Mouse (Mus musculus): ENCODE results near the gene Slc22a16. TPM values are rescaled to one million over a fixed set of nuclear protein-coding genes. Genes with fewer than 3 reads are reported as not detected.
A peak's percentile ranks its signal among the peaks of the same experiment; 100 is the strongest.

Slc22a16 gene
- polyA plus RNA-seq, 1 experiment from 2014 or later: not detected

GRCm38 (mm10) chr10:40629656-40630311, 59.6 kb downstream of the Slc22a16 start, which contains the start of gene Ddo:
Gene Ddo (plus strand): TSS chr10:40630011.
- 88% methylated on average over 8 of the region's 8 CpGs for WGBS
- DNase-seq (ENCODE audit: low spot score) (no peak), ATAC-seq (replicated peaks; ENCODE audit: low FRiP score) (no peak)
- H3K9me3 ChIP-seq (ENCODE audit: control insufficient read depth, low read length): no peaks in the 10 kb centered on the region
- H3K9ac ChIP-seq (ENCODE audit: low read length): no peak within 1 kb of the TSS
- no peaks in the 10 kb centered on the region for H3K4me1 ChIP-seq (replicated peaks; ENCODE audit: control insufficient read depth, insufficient read depth, low read length)
- no peak within 1 kb of the TSS for H3K4me3 ChIP-seq (ENCODE audit: low read depth, low read length)
- H3K27me3 ChIP-seq (ENCODE audit: control insufficient read depth, insufficient read depth, low read length): no peaks in the 10 kb centered on the region
- H3K4me2 ChIP-seq (ENCODE audit: low read depth, low read length, severe bottlenecking): no peak within 1 kb of the TSS
- no peaks in the 10 kb centered on the region for H3K36me3 ChIP-seq (ENCODE audit: control insufficient read depth, insufficient read depth, low read length)
- no peak within 1 kb of the TSS for H3K27ac ChIP-seq (ENCODE audit: low read depth, low read length)

- 76% methylated on average over 5 of the region's 5 CpGs for WGBS
- DNase-seq (ENCODE audit: low spot score) (no peak), ATAC-seq (replicated peaks; ENCODE audit: low FRiP score) (no peak)
- Histone ChIP-seq H3K9ac (ENCODE audit: low read length) (no peak overlapping the region), H3K4me1 (replicated peaks; ENCODE audit: control insufficient read depth, insufficient read depth, low read length) (no peaks in the 10 kb centered on the region), H3K36me3 (ENCODE audit: control insufficient read depth, insufficient read depth, low read length) (no peaks in the 10 kb centered on the region), H3K9me3 (ENCODE audit: control insufficient read depth, low read length) (no peaks in the 10 kb centered on the region), H3K27me3 (ENCODE audit: control insufficient read depth, insufficient read depth, low read length) (no peaks in the 10 kb centered on the region), H3K4me3 (ENCODE audit: low read depth, low read length) (no peak overlapping the region), H3K27ac (ENCODE audit: low read depth, low read length) (no peak overlapping the region), H3K4me2 (ENCODE audit: low read depth, low read length, severe bottlenecking) (no peak overlapping the region)
Observed at GRCm38 (mm10) chr10:40630457-40630856, 60.3 kb downstream of the Slc22a16 start.

- Histone ChIP-seq H3K4me3 (ENCODE audit: low read depth, low read length) (no peak overlapping the region), H3K9ac (ENCODE audit: low read length) (no peak overlapping the region), H3K27ac (ENCODE audit: low read depth, low read length) (no peak overlapping the region), H3K27me3 (ENCODE audit: control insufficient read depth, insufficient read depth, low read length) (no peaks in the 10 kb centered on the region), H3K4me1 (replicated peaks; ENCODE audit: control insufficient read depth, insufficient read depth, low read length) (no peaks in the 10 kb centered on the region), H3K9me3 (ENCODE audit: control insufficient read depth, low read length) (no peaks in the 10 kb centered on the region), H3K36me3 (ENCODE audit: control insufficient read depth, insufficient read depth, low read length) (no peaks in the 10 kb centered on the region), H3K4me2 (ENCODE audit: low read depth, low read length, severe bottlenecking) (no peak overlapping the region)
- no peak for DNase-seq (ENCODE audit: low spot score)
- WGBS: 88% methylated on average over 9 of the region's 9 CpGs
- no peak for ATAC-seq (replicated peaks; ENCODE audit: low FRiP score)
Observed at GRCm38 (mm10) chr10:40630961-40631360, 60.8 kb downstream of the Slc22a16 start.

- H3K4me1 ChIP-seq (replicated peaks; ENCODE audit: control insufficient read depth, insufficient read depth, low read length): no peaks in the 10 kb centered on the region
- H3K9me3 ChIP-seq (ENCODE audit: control insufficient read depth, low read length): no peaks in the 10 kb centered on the region
- H3K4me3 ChIP-seq (ENCODE audit: low read depth, low read length): no peak overlapping the region
- 79% methylated on average over 3 of the region's 3 CpGs for WGBS
- DNase-seq (ENCODE audit: low spot score) (no peak), ATAC-seq (replicated peaks; ENCODE audit: low FRiP score) (no peak)
- no peak overlapping the region for H3K9ac ChIP-seq (ENCODE audit: low read length)
- no peak overlapping the region for H3K4me2 ChIP-seq (ENCODE audit: low read depth, low read length, severe bottlenecking)
- H3K27ac ChIP-seq (ENCODE audit: low read depth, low read length): no peak overlapping the region
- no peaks in the 10 kb centered on the region for H3K36me3 ChIP-seq (ENCODE audit: control insufficient read depth, insufficient read depth, low read length)
- H3K27me3 ChIP-seq (ENCODE audit: control insufficient read depth, insufficient read depth, low read length): no peaks in the 10 kb centered on the region
Observed at GRCm38 (mm10) chr10:40632087-40632486, 62.0 kb downstream of the Slc22a16 start.

GRCm38 (mm10) chr10:40637331-40637730, 67.2 kb downstream of the Slc22a16 start:
- Histone ChIP-seq H3K27ac (ENCODE audit: low read depth, low read length) (no peak overlapping the region), H3K4me1 (replicated peaks; ENCODE audit: control insufficient read depth, insufficient read depth, low read length) (peaks cover 6% of the 10 kb centered on the region; the same call in 1 of the 2 replicates), H3K9me3 (ENCODE audit: control insufficient read depth, low read length) (no peaks in the 10 kb centered on the region), H3K4me2 (ENCODE audit: low read depth, low read length, severe bottlenecking) (no peak overlapping the region), H3K36me3 (ENCODE audit: control insufficient read depth, insufficient read depth, low read length) (no peaks in the 10 kb centered on the region), H3K27me3 (ENCODE audit: control insufficient read depth, insufficient read depth, low read length) (no peaks in the 10 kb centered on the region), H3K9ac (ENCODE audit: low read length) (no peak overlapping the region), H3K4me3 (ENCODE audit: low read depth, low read length) (no peak overlapping the region)
- DNase-seq (ENCODE audit: low spot score) (no peak), ATAC-seq (replicated peaks; ENCODE audit: low FRiP score) (no peak)
- 76% methylated on average over 10 of the region's 10 CpGs for WGBS

GRCm38 (mm10) chr10:40638276-40638675, 68.1 kb downstream of the Slc22a16 start:
- no peak overlapping the region for H3K4me2 ChIP-seq (ENCODE audit: low read depth, low read length, severe bottlenecking)
- ATAC-seq (replicated peaks; ENCODE audit: low FRiP score) (peak; percentile 44; the same call in 1 of the 2 replicates), DNase-seq (ENCODE audit: low spot score) (no peak)
- 41% methylated on average over 7 of the region's 7 CpGs for WGBS
- no peaks in the 10 kb centered on the region for H3K27me3 ChIP-seq (ENCODE audit: control insufficient read depth, insufficient read depth, low read length)
- peak overlapping the region; percentile 20; the same call in 1 of the 2 replicates for H3K9ac ChIP-seq (ENCODE audit: low read length)
- no peaks in the 10 kb centered on the region for H3K36me3 ChIP-seq (ENCODE audit: control insufficient read depth, insufficient read depth, low read length)
- no peaks in the 10 kb centered on the region for H3K9me3 ChIP-seq (ENCODE audit: control insufficient read depth, low read length)
- no peak overlapping the region for H3K4me3 ChIP-seq (ENCODE audit: low read depth, low read length)
- peaks cover 6% of the 10 kb centered on the region; the same call in 1 of the 2 replicates for H3K4me1 ChIP-seq (replicated peaks; ENCODE audit: control insufficient read depth, insufficient read depth, low read length)
- H3K27ac ChIP-seq (ENCODE audit: low read depth, low read length): no peak overlapping the region

GRCm38 (mm10) chr10:40638823-40639819, 69.0 kb downstream of the Slc22a16 start:
- H3K27ac ChIP-seq (ENCODE audit: low read depth, low read length): no peak overlapping the region
- H3K36me3 ChIP-seq (ENCODE audit: control insufficient read depth, insufficient read depth, low read length): no peaks in the 10 kb centered on the region
- DNase-seq (ENCODE audit: low spot score) (peak; percentile 55), ATAC-seq (replicated peaks; ENCODE audit: low FRiP score) (no peak)
- peaks cover 6% of the 10 kb centered on the region; the same call in 1 of the 2 replicates for H3K4me1 ChIP-seq (replicated peaks; ENCODE audit: control insufficient read depth, insufficient read depth, low read length)
- H3K27me3 ChIP-seq (ENCODE audit: control insufficient read depth, insufficient read depth, low read length): no peaks in the 10 kb centered on the region
- WGBS: 63% methylated on average over 26 of the region's 26 CpGs
- H3K4me3 ChIP-seq (ENCODE audit: low read depth, low read length): no peak overlapping the region
- H3K9ac ChIP-seq (ENCODE audit: low read length): no peak overlapping the region
- no peak overlapping the region for H3K4me2 ChIP-seq (ENCODE audit: low read depth, low read length, severe bottlenecking)
- no peaks in the 10 kb centered on the region for H3K9me3 ChIP-seq (ENCODE audit: control insufficient read depth, low read length)

- no peaks in the 10 kb centered on the region for H3K9me3 ChIP-seq (ENCODE audit: control insufficient read depth, low read length)
- H3K4me3 ChIP-seq (ENCODE audit: low read depth, low read length): no peak overlapping the region
- no peak overlapping the region for H3K4me2 ChIP-seq (ENCODE audit: low read depth, low read length, severe bottlenecking)
- 85% methylated on average over 4 of the region's 4 CpGs for WGBS
- DNase-seq (ENCODE audit: low spot score): no peak
- ATAC-seq (replicated peaks; ENCODE audit: low FRiP score): no peak
- no peak overlapping the region for H3K27ac ChIP-seq (ENCODE audit: low read depth, low read length)
- no peaks in the 10 kb centered on the region for H3K36me3 ChIP-seq (ENCODE audit: control insufficient read depth, insufficient read depth, low read length)
- no peaks in the 10 kb centered on the region for H3K27me3 ChIP-seq (ENCODE audit: control insufficient read depth, insufficient read depth, low read length)
- H3K9ac ChIP-seq (ENCODE audit: low read length): no peak overlapping the region
- H3K4me1 ChIP-seq (replicated peaks; ENCODE audit: control insufficient read depth, insufficient read depth, low read length): peaks cover 6% of the 10 kb centered on the region; the same call in 1 of the 2 replicates
Observed at GRCm38 (mm10) chr10:40640406-40640805, 70.3 kb downstream of the Slc22a16 start.

All from forebrain, embryonic 11.5 days (tissue).